Mouse (Mus musculus): ENCODE measurements around the gene Pdss2.

- TF ChIP-seq HCFC1 (IDR thresholded peaks at IDR 0.05; ENCODE audit: borderline replicate concordance, insufficient read depth, low read length): no peak
- no peak for TF ChIP-seq MAFK (IDR thresholded peaks at IDR 0.05; ENCODE audit: insufficient read depth, low read depth, low read length)
- TF ChIP-seq ZC3H11A (IDR thresholded peaks at IDR 0.05; ENCODE audit: borderline replicate concordance, low read depth, low read length): no peak
Measured at GRCm38 (mm10) chr10:43221659-43222058, 373 bp downstream of the Pdss2 start.

All from ES-E14 (cell line).